24 mouse cellular contexts compared by ENCODE assay signal in genomic region chr14:104519124-104519523, GRCm38 (mm10). TPM values are rescaled to one million over a fixed set of nuclear protein-coding genes. Genes with fewer than 3 reads are reported as not detected.
DNase-seq lines count a peak whose midpoint lies in the region; ATAC-seq lines count a peak whose summit lies in the region.
"Had no signal": no experiment of that assay in that cellular context is flagged by ENCODE, and none has a peak within 500 bp of the region (broad histone marks: within the 10 kb centered on the region; RNA-seq: fewer than 3 reads in every experiment).

No protein-coding gene starts in this region.

- ATAC-seq in midbrain, embryonic 11.5 days (ENCODE audit: low FRiP score), result no peak
- no peak for ATAC-seq in midbrain, embryonic 13.5 days
- ATAC-seq in granulocyte monocyte progenitor cell, adult 5-6 weeks (replicated peaks; ENCODE audit: poor library complexity, severe bottlenecking), result peak; percentile 15
- ATAC-seq in megakaryocyte-erythroid progenitor cell, adult 5-6 weeks (replicated peaks; ENCODE audit: low FRiP score, low TSS enrichment, poor library complexity, severe bottlenecking), result peak; percentile 13; the same call in 1 of the 2 replicates
- ATAC-seq: forebrain, embryonic 15.5 days; forebrain, postnatal 0 days had no signal

- intact Hi-C loops in heart, postnatal 14 days (cut with DNase I), result no loop called here

- no peaks in the 10 kb centered on the region for H3K36me3 ChIP-seq in midbrain, embryonic 11.5 days (ENCODE audit: control insufficient read depth, insufficient read depth, low read length)
- peaks cover 12% of the 10 kb centered on the region for H3K36me3 ChIP-seq in midbrain, embryonic 13.5 days

- peak; percentile 14 for DNase-seq in midbrain, embryonic 11.5 days (ENCODE audit: low spot score, missing footprints)
- peak; percentile 57 for DNase-seq in MEL-GATA-1-ER (ENCODE audit: extremely low read depth, low read depth)
- no peak for DNase-seq in heart, postnatal 14 days
- no peak for DNase-seq in ovary, postnatal 36 days (ENCODE audit: low spot score)
- DNase-seq in embryo, embryonic 9.5 days (ENCODE audit: extremely low spot score), result no peak
- DNase-seq: adrenal gland, adult 2 months; adrenal gland, postnatal 10 days; adrenal gland, postnatal 25 days; cerebellum, adult 11 months; cerebellum, adult 18-20 months; cerebellum, adult 8-10 months; cerebellum, adult 9-11 months; cerebellum, postnatal 14 days; cerebellum, postnatal 36 days; forebrain, postnatal 0 days had no signal

- no peak overlapping the region for H3K9ac ChIP-seq in midbrain, embryonic 11.5 days (ENCODE audit: low read length)
- no peak overlapping the region for H3K9ac ChIP-seq in midbrain, embryonic 13.5 days (replicated peaks)
- H3K9ac ChIP-seq: embryonic facial prominence, embryonic 13.5 days; embryonic facial prominence, embryonic 15.5 days; forebrain, embryonic 12.5 days; forebrain, embryonic 15.5 days; forebrain, postnatal 0 days had no signal

- H3K9me3 ChIP-seq in midbrain, embryonic 11.5 days (ENCODE audit: control insufficient read depth, low read length), result no peaks in the 10 kb centered on the region; the same call in 1 of the 2 replicates
- H3K9me3 ChIP-seq in midbrain, embryonic 13.5 days, result no peaks in the 10 kb centered on the region
- H3K9me3 ChIP-seq: embryonic facial prominence, embryonic 15.5 days; forebrain, embryonic 15.5 days had no signal

- no peak overlapping the region for H3K4me3 ChIP-seq in midbrain, embryonic 11.5 days (ENCODE audit: low read depth, low read length)
- H3K4me3 ChIP-seq in midbrain, embryonic 13.5 days (replicated peaks), result no peak overlapping the region
- H3K4me3 ChIP-seq: embryonic facial prominence, embryonic 13.5 days; embryonic facial prominence, embryonic 15.5 days; erythroblast, embryonic 14.5 days; forebrain, embryonic 10.5 days; forebrain, embryonic 12.5 days; forebrain, embryonic 15.5 days had no signal

- no peak overlapping the region for H3K4me2 ChIP-seq in midbrain, embryonic 11.5 days
- no peak overlapping the region for H3K4me2 ChIP-seq in midbrain, embryonic 13.5 days (replicated peaks)
- H3K4me2 ChIP-seq: embryonic facial prominence, embryonic 13.5 days; embryonic facial prominence, embryonic 15.5 days; forebrain, embryonic 12.5 days; forebrain, embryonic 15.5 days had no signal

- H3K4me1 ChIP-seq in midbrain, embryonic 11.5 days (ENCODE audit: control insufficient read depth, insufficient read depth, low read length), result peaks cover 7% of the 10 kb centered on the region
- peaks cover 16% of the 10 kb centered on the region for H3K4me1 ChIP-seq in midbrain, embryonic 13.5 days (replicated peaks)

- H3K27ac ChIP-seq in midbrain, embryonic 11.5 days (ENCODE audit: low read depth, low read length), result no peak overlapping the region
- no peak overlapping the region for H3K27ac ChIP-seq in midbrain, embryonic 13.5 days
- H3K27ac ChIP-seq: embryonic facial prominence, embryonic 13.5 days; embryonic facial prominence, embryonic 15.5 days; forebrain, embryonic 10.5 days; forebrain, embryonic 12.5 days; forebrain, embryonic 15.5 days had no signal

- no peaks in the 10 kb centered on the region for H3K27me3 ChIP-seq in midbrain, embryonic 11.5 days (ENCODE audit: control insufficient read depth, insufficient read depth, low read length)
- peaks cover 4% of the 10 kb centered on the region; the same call in 1 of the 2 replicates for H3K27me3 ChIP-seq in midbrain, embryonic 13.5 days
- H3K27me3 ChIP-seq: embryonic facial prominence, embryonic 13.5 days; embryonic facial prominence, embryonic 15.5 days; forebrain, embryonic 15.5 days had no signal

RNA-seq across cellular contexts. Expression of gene Rnf219, which starts 3.3 kb away (rescaled TPM):
- polyA plus RNA-seq in midbrain, embryonic 11.5 days (2014; fragmentation: Nextera tagmentation; extraction: Ambion mirVana), result 36.3 and 42.8 TPM in 2 replicates
- polyA plus RNA-seq in midbrain, embryonic 13.5 days (2015; fragmentation: Nextera tagmentation; extraction: Ambion mirVana), result 40.1 and 43.5 TPM in 2 replicates
- 18.5 and 21.2 TPM in 2 replicates for total RNA-seq in granulocyte monocyte progenitor cell, adult 5-6 weeks (2014; fragmentation: Nextera tagmentation)
- total RNA-seq in granulocyte monocyte progenitor cell, adult 5-6 weeks (2017), result 31.6 and 40.7 TPM in 2 replicates
- total RNA-seq in megakaryocyte-erythroid progenitor cell, adult 5-6 weeks (2014; fragmentation: Nextera tagmentation), result 11.0 and 15.8 TPM in 2 replicates
- total RNA-seq in megakaryocyte-erythroid progenitor cell, adult 5-6 weeks (2017), result 30.2 and 32.2 TPM in 2 replicates
- total RNA-seq in heart, postnatal 14 days (2021), result 1 to 10 TPM; 5.0 to 6.0 TPM

RNA-seq across cellular contexts. Expression of gene Pou4f1, which starts 51.3 kb away (rescaled TPM):
- polyA plus RNA-seq in midbrain, embryonic 11.5 days (2014; fragmentation: Nextera tagmentation; extraction: Ambion mirVana), result 46.9 and 56.1 TPM in 2 replicates
- polyA plus RNA-seq in midbrain, embryonic 13.5 days (2015; fragmentation: Nextera tagmentation; extraction: Ambion mirVana), result 124 and 156 TPM in 2 replicates
- total RNA-seq in granulocyte monocyte progenitor cell, adult 5-6 weeks (2014; fragmentation: Nextera tagmentation), result 0.64 and 1.4 TPM in 2 replicates
- 0.52 TPM in 1 of 2 replicates, not detected in the other for total RNA-seq in granulocyte monocyte progenitor cell, adult 5-6 weeks (2017)
- 0.52 TPM in 1 of 2 replicates, not detected in the other for total RNA-seq in megakaryocyte-erythroid progenitor cell, adult 5-6 weeks (2014; fragmentation: Nextera tagmentation)
- total RNA-seq in megakaryocyte-erythroid progenitor cell, adult 5-6 weeks (2017), result 0.19 and 0.34 TPM in 2 replicates
- under 1 TPM in 1 of 2 experiments, not detected in 1; 0.05 TPM for total RNA-seq in heart, postnatal 14 days (2021)
- polyA plus RNA-seq: erythroblast, embryonic 14.5 days had no signal

Comparison
In these comparisons a context has a peak if more than half of its experiments do, and no peak if none do; other contexts are left out.
1. ATAC-seq: peak in granulocyte monocyte progenitor cell, adult 5-6 weeks (single experiment) and megakaryocyte-erythroid progenitor cell, adult 5-6 weeks (single experiment); none in midbrain, embryonic 11.5 days (single experiment) and midbrain, embryonic 13.5 days (single experiment).
2. DNase-seq: peak in midbrain, embryonic 11.5 days (single experiment) and MEL-GATA-1-ER (single experiment); none in heart, postnatal 14 days (0 of 2), ovary, postnatal 36 days (single experiment) and embryo, embryonic 9.5 days (single experiment).